Mouse (Mus musculus) lung, adult 2 months (tissue): ENCODE results near the gene Nudt16l1.

Experiments
- CTCF ChIP-seq: fragments of 200-500 bp; IDR thresholded peaks from 2 replicates; pipeline ENCODE4 v1.5.1; 2011; ENCODE audit warnings: mild to moderate bottlenecking, low read length, control low read depth; ENCODE audit not compliant: insufficient read depth
- POLR2A ChIP-seq: fragments of 200-500 bp; IDR thresholded peaks from 2 replicates; pipeline ENCODE4 v1.6.1; 2011; ENCODE audit warnings: low read depth, mild to moderate bottlenecking, control low read depth, low read length, borderline replicate concordance; ENCODE audit errors: extremely low read depth

- no peak for TF ChIP-seq CTCF
- TF ChIP-seq POLR2A: no peak
Observed at GRCm38 (mm10) chr16:4920556-4920955, 18.0 kb upstream of the Nudt16l1 start.
